Mouse (Mus musculus) heart, postnatal 0 days (tissue): ENCODE data around the gene 2700097O09Rik. TPM values are rescaled to one million over a fixed set of nuclear protein-coding genes. Genes with fewer than 3 reads are reported as not detected.

Experiments
- ATAC-seq: fragments of 200-750 bp; cut with Nextera tagmentation; 2 replicates; pipeline ENCODE4 v1.8.0; 2017; ENCODE audit warnings: low read depth, moderate number of reproducible peaks, moderate library complexity; ENCODE audit not compliant: insufficient read depth
- DNase-seq: peaks from one replicate; pipeline ENCODE4 v3.0.0-alpha.2; 2016; ENCODE audit warnings: low spot score
- H3K27ac ChIP-seq: fragments of 300-500 bp; sonication (generic); 2 replicates; pipeline ENCODE4 v1.5.1; 2014; ENCODE audit warnings: low read depth, mild to moderate bottlenecking
- H3K27me3 ChIP-seq: fragments of 300-500 bp; sonication (generic); 2 replicates; pipeline ENCODE4 v1.6.1; 2014; ENCODE audit warnings: low read length, mixed read lengths; ENCODE audit not compliant: control insufficient read depth, insufficient read depth
- H3K36me3 ChIP-seq: fragments of 300-500 bp; sonication (generic); replicated peaks from 2 replicates; pipeline ENCODE4 v1.6.1; 2014; ENCODE audit warnings: low read length, mixed read lengths; ENCODE audit not compliant: control insufficient read depth, insufficient read depth
- H3K4me1 ChIP-seq: fragments of 300-500 bp; sonication (generic); 2 replicates; pipeline ENCODE4 v1.6.1; 2014; ENCODE audit warnings: antibody characterized with exemption; ENCODE audit not compliant: control insufficient read depth, insufficient read depth
- H3K4me2 ChIP-seq: fragments of 300-500 bp; sonication (generic); 2 replicates; pipeline ENCODE4 v1.6.1; 2014; ENCODE audit warnings: low read depth, mild to moderate bottlenecking, low read length, moderate library complexity
- H3K4me3 ChIP-seq: fragments of 300-500 bp; sonication (generic); 2 replicates; pipeline ENCODE4 v1.5.1; 2014; ENCODE audit warnings: low read depth, low read length
- H3K9ac ChIP-seq: fragments of 300-500 bp; sonication (generic); replicated peaks from 2 replicates; pipeline ENCODE4 v1.6.1; 2014; ENCODE audit warnings: low read depth, low read length, mixed read lengths
- H3K9me3 ChIP-seq: fragments of 300-500 bp; sonication (generic); replicated peaks from 2 replicates; pipeline ENCODE4 v1.6.1; 2016; ENCODE audit warnings: low read length; ENCODE audit not compliant: control insufficient read depth
- CTCF ChIP-seq: IDR thresholded peaks from 2 replicates; pipeline ENCODE4 v1.5.1; 2016; ENCODE audit warnings: antibody characterized with exemption, control low read depth, low read depth
- EP300 ChIP-seq: IDR thresholded peaks from 2 replicates; pipeline ENCODE4 v1.6.1; 2016; ENCODE audit warnings: antibody characterized with exemption, low read depth
- WGBS: fragments of 180-500 bp; shearing (Covaris S2); extraction: QIAGEN DNeasy Blood & Tissue Kit; methylation state at CpG from one replicate; pipeline ENCODE4 v1.1.7; 2014; 5-methylcytosine and 5-hydroxymethylcytosine counted together
- polyA plus RNA-seq: library from polyadenylated mRNA; unstranded; fragments of >200 nt; fragmentation: Nextera tagmentation; extraction: Ambion mirVana; gene quantifications from 2 replicates; pipeline ENCODE4 v1.2.1, GENCODE M21; 2015
- total RNA-seq: library from RNA; depleted of rRNA; stranded (reverse); fragments of >200 nt; gene quantifications from 2 replicates; pipeline ENCODE4 v1.2.3, GENCODE M21; 2014; ENCODE audit warnings: low replicate concordance

The 2700097O09Rik gene
- total and polyA plus RNA-seq, 2 experiments from 2014 or later = 15.3 to 19.1 TPM

DNA sequence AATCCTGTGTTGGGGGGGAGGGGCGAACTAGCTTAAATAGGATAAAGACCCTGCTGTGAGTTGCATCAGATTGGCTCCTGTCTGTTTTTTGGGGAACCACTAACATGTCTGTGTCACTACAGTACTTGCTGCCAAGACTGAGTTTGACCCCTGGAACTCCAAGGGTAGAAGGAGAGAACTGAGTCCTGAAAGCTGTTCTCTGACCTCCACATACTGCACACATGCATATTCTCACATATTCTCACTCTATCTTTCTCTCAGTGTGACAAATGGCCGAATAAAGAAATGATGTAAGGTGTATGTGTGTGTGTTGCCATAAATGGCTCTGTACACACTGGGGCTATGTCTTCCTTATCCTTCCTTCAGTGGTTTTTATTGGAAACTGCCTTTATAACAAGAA is 56.6 kb downstream of the 2700097O09Rik start:
- no peaks in the 10 kb centered on the region for H3K36me3 ChIP-seq
- H3K27ac ChIP-seq = no peak overlapping the region
- TF ChIP-seq EP300 = no peak
- TF ChIP-seq CTCF = no peak
- H3K4me1 ChIP-seq = no peaks in the 10 kb centered on the region
- 56% methylated on average over 2 of the region's 2 CpGs for WGBS
- no peak overlapping the region for H3K9ac ChIP-seq
- H3K4me2 ChIP-seq = no peak overlapping the region
- H3K4me3 ChIP-seq = no peak overlapping the region
- DNase-seq (no peak), ATAC-seq (no peak)
- no peaks in the 10 kb centered on the region for H3K27me3 ChIP-seq
- 0 out of 2 replicates have a peak, but pooled peaks cover 6% of the 10 kb centered on the region for H3K9me3 ChIP-seq

GRCm38 (mm10) chr12:55019421-55019877 is 60.5 kb downstream of the 2700097O09Rik start:
- no peak for TF ChIP-seq EP300
- WGBS = 73% methylated on average over 7 of the region's 7 CpGs
- no peak overlapping the region for H3K9ac ChIP-seq
- ATAC-seq (no peak), DNase-seq (no peak)
- no peak overlapping the region for H3K27ac ChIP-seq
- no peaks in the 10 kb centered on the region for H3K36me3 ChIP-seq
- 0 out of 2 replicates have a peak, but pooled peaks cover 4% of the 10 kb centered on the region for H3K9me3 ChIP-seq
- H3K4me1 ChIP-seq = no peaks in the 10 kb centered on the region
- H3K4me2 ChIP-seq = no peak overlapping the region
- no peaks in the 10 kb centered on the region for H3K27me3 ChIP-seq
- no peak overlapping the region for H3K4me3 ChIP-seq

DNA sequence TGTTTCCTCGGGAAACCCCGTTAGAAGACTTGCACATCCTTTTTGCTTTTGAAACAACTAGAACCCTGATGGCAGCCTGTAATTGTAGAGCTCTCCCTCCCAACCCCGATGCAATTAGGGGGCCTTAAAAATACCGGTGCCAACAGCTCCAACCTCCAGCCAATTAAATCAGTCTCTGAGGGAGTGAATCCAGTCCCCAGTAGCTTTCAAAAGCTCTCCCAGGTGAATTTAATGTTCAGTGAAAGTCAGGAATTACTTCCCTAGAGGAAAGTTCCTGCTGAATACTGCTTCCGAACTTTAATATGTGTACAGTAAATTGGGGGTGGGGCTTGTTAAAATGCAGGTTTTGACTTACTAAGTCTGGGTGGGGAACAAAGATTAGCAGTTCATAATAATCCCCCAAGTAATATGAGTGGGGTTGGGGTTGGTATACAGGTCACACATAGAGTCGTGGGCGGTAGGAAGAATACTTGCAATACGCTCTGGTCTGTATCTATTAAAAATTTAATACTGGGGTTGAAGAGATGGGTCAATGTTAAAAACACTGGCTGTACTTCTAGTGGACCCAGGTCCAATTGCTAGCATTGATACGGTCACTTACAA is 62.7 kb downstream of the 2700097O09Rik start:
- Histone ChIP-seq H3K4me3 (no peak overlapping the region), H3K9ac (no peak overlapping the region), H3K9me3 (no peaks in the 10 kb centered on the region), H3K4me2 (no peak overlapping the region), H3K27ac (no peak overlapping the region), H3K4me1 (no peaks in the 10 kb centered on the region), H3K36me3 (no peaks in the 10 kb centered on the region), H3K27me3 (no peaks in the 10 kb centered on the region)
- DNase-seq (no peak), ATAC-seq (no peak)
- no peak for TF ChIP-seq CTCF
- no peak for TF ChIP-seq EP300
- 70% methylated on average over 9 of the region's 9 CpGs for WGBS

DNA sequence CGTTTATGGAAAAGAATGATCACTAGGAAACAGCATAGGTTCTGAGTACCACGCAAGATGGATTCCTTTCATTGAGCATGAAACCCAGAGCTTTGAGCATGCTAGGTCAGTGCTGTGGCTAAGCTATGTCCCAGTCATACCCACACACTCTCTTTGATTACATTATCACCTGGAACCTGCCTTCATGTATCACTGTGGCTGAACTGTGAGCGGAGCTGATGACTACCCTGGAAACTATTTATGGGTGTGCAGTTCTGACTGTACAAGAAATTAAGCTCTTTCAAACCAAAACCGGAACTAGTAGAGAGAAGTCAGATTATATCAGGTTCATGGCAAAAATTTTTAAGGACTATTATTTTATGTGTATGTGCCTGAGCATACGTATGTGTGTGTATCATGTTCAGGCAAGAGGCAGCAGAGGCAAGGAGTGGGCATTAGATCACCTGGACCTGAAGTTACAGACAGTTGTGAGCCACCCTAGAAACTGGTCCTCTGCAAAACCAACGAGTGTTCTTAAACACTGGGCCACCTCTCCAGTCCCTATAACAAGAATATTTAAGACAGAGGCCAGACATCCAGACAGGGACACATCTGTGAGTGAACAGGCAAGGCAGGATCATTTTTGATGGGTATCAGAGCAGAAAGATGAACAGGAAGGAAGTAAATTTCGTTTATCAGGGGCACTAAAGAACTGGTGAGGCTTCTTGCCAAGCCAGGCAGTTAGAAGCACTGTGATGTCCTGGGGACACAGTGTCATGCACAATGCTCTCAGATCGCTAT is 63.4 kb downstream of the 2700097O09Rik start:
- H3K27ac ChIP-seq = no peak overlapping the region
- 67% methylated on average over 8 of the region's 8 CpGs for WGBS

GRCm38 (mm10) chr12:55015428-55015827 is 64.5 kb downstream of the 2700097O09Rik start:
- WGBS = 83% methylated on average over 5 of the region's 5 CpGs
- H3K9me3 ChIP-seq = no peaks in the 10 kb centered on the region
- H3K4me1 ChIP-seq = no peaks in the 10 kb centered on the region
- no peaks in the 10 kb centered on the region for H3K27me3 ChIP-seq
- ATAC-seq (no peak), DNase-seq (no peak)
- H3K36me3 ChIP-seq = no peaks in the 10 kb centered on the region
- no peak overlapping the region for H3K4me3 ChIP-seq
- no peak for TF ChIP-seq CTCF
- TF ChIP-seq EP300 = no peak
- H3K27ac ChIP-seq = no peak overlapping the region
- H3K4me2 ChIP-seq = no peak overlapping the region
- no peak overlapping the region for H3K9ac ChIP-seq

More for the DNA sequence above, 63.4 kb downstream of the 2700097O09Rik start:
- TF ChIP-seq CTCF (no peak), EP300 (no peak)
- DNase-seq (no peak), ATAC-seq (no peak)
- no peak overlapping the region for H3K4me2 ChIP-seq
- no peaks in the 10 kb centered on the region for H3K36me3 ChIP-seq
- no peaks in the 10 kb centered on the region for H3K9me3 ChIP-seq
- no peak overlapping the region for H3K4me3 ChIP-seq
- H3K4me1 ChIP-seq = no peaks in the 10 kb centered on the region
- no peaks in the 10 kb centered on the region for H3K27me3 ChIP-seq
- no peak overlapping the region for H3K9ac ChIP-seq
